ENCODE assay signal across 8 mouse cellular contexts in the genomic region with DNA sequence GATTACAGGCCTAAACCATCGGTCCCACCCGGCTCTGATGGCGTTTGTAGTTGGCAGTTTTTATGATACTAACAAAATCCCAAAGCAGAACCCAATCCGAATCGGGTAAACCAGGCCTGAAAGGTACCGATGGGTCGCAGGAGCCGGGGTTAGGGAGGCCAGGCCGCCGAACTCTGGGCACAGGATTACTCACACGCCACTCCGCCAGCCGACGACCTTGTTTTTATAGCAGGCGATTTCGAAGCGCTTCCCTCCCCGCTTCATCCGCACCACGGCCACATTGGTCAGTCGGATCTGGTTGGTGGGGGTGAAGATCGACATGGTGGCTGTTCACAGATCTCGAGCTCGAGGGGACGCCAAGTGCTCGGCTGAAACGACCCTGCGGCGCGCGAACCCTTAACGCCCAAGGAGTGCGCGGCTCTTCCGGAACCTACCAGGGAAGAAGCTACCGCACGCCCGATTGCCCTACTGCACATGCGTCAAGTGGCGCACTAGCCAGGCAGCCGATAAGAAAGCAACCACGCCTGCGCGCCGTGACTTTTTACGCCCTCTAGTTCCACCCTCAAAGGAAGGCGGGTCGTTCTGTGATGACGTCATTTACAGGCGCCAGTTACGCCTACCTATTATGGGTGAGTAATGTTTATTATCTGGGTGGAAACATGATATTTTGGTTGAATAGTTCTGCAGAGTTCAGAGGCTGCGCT. TPM values are rescaled to one million over a fixed set of nuclear protein-coding genes. Genes with fewer than 3 reads are reported as not detected.
DNase-seq lines count a peak whose midpoint lies in the region; ATAC-seq and TF ChIP-seq lines count a peak whose summit lies in the region.

Gene Sbds, minus strand, starts transcription at position 514 of the 704 bp plus-strand sequence.
Gene Tyw1, plus strand, starts transcription at position 603 of the 704 bp plus-strand sequence.

- H3K36me3 ChIP-seq in forebrain, embryonic 10.5 days (replicated peaks), result peaks cover 52% of the 10 kb centered on the region
- peaks cover 34% of the 10 kb centered on the region for H3K36me3 ChIP-seq in heart, embryonic 15.5 days
- peaks cover 36% of the 10 kb centered on the region for H3K36me3 ChIP-seq in liver, embryonic 14.5 days (replicated peaks; ENCODE audit: control insufficient read depth, insufficient read depth, low read depth)
- H3K36me3 ChIP-seq in neural tube, embryonic 11.5 days (ENCODE audit: control insufficient read depth, insufficient read depth, low read length), result peaks cover 6% of the 10 kb centered on the region
- peaks cover 3% of the 10 kb centered on the region; the same call in 1 of the 2 replicates for H3K36me3 ChIP-seq in stomach, postnatal 0 days (ENCODE audit: control insufficient read depth, insufficient read depth, low read length)

- ATAC-seq in heart, embryonic 15.5 days (replicated peaks; ENCODE audit: insufficient number of reproducible peaks, insufficient read depth, low FRiP score, low read depth), result peak; percentile 89
- ATAC-seq in liver, embryonic 14.5 days (ENCODE audit: insufficient read depth), result peak; percentile 84
- ATAC-seq in neural tube, embryonic 11.5 days (ENCODE audit: insufficient read depth, low FRiP score, low TSS enrichment), result peak; percentile 88
- ATAC-seq in stomach, postnatal 0 days (ENCODE audit: low FRiP score, low TSS enrichment), result peak; percentile 92

- no peaks in the 10 kb centered on the region for H3K9me3 ChIP-seq in forebrain, embryonic 10.5 days
- no peaks in the 10 kb centered on the region for H3K9me3 ChIP-seq in heart, embryonic 15.5 days (replicated peaks)
- H3K9me3 ChIP-seq in liver, embryonic 14.5 days (ENCODE audit: control insufficient read depth, low read length), result no peaks in the 10 kb centered on the region
- H3K9me3 ChIP-seq in neural tube, embryonic 11.5 days (ENCODE audit: control insufficient read depth, low read length), result no peaks in the 10 kb centered on the region
- no peaks in the 10 kb centered on the region for H3K9me3 ChIP-seq in stomach, postnatal 0 days (ENCODE audit: control insufficient read depth, low read length)

- TF ChIP-seq CTCF in liver, embryonic 14.5 days (IDR thresholded peaks at IDR 0.05; ENCODE audit: low read depth), result peak; percentile 34; the same call in 1 of the 2 replicates
- peak; percentile 19; the same call in 1 of the 2 replicates for TF ChIP-seq CTCF in stomach, postnatal 0 days (IDR thresholded peaks at IDR 0.05; ENCODE audit: low read depth)

- no peak for TF ChIP-seq EP300 in liver, embryonic 14.5 days (IDR thresholded peaks at IDR 0.05; ENCODE audit: low read depth)
- TF ChIP-seq EP300 in stomach, postnatal 0 days (optimal IDR thresholded peaks at IDR 0.05), result no peak

- peak within 1 kb of the TSS; percentile 80 for H3K4me3 ChIP-seq in forebrain, embryonic 10.5 days
- H3K4me3 ChIP-seq in heart, embryonic 15.5 days, result peak within 1 kb of the TSS; percentile 87
- H3K4me3 ChIP-seq in liver, embryonic 14.5 days (ENCODE audit: insufficient read depth in 1 of 2, low read depth in 2 of 2, low read length in 2 of 2), result peak within 1 kb of the TSS; percentile 90 to 91
- peak within 1 kb of the TSS; percentile 70 for H3K4me3 ChIP-seq in neural tube, embryonic 11.5 days (ENCODE audit: low read depth, low read length)
- peak within 1 kb of the TSS; percentile 75 for H3K4me3 ChIP-seq in stomach, postnatal 0 days (ENCODE audit: low read depth, low read length)

- peak within 1 kb of the TSS; percentile 71 for H3K4me2 ChIP-seq in heart, embryonic 15.5 days
- peak within 1 kb of the TSS; percentile 99 for H3K4me2 ChIP-seq in liver, embryonic 14.5 days (ENCODE audit: low read depth)
- peak within 1 kb of the TSS; percentile 64 for H3K4me2 ChIP-seq in neural tube, embryonic 11.5 days (ENCODE audit: low read depth)
- H3K4me2 ChIP-seq in stomach, postnatal 0 days (replicated peaks; ENCODE audit: low read depth), result peak within 1 kb of the TSS; percentile 68

- no peaks in the 10 kb centered on the region for H3K27me3 ChIP-seq in forebrain, embryonic 10.5 days (ENCODE audit: poor library complexity, severe bottlenecking)
- no peaks in the 10 kb centered on the region for H3K27me3 ChIP-seq in heart, embryonic 15.5 days
- H3K27me3 ChIP-seq in liver, embryonic 14.5 days (ENCODE audit: control insufficient read depth, insufficient read depth, low read length), result no peaks in the 10 kb centered on the region
- H3K27me3 ChIP-seq in neural tube, embryonic 11.5 days (ENCODE audit: control insufficient read depth, insufficient read depth, low read length), result no peaks in the 10 kb centered on the region
- H3K27me3 ChIP-seq in stomach, postnatal 0 days (ENCODE audit: control insufficient read depth, insufficient read depth, low read length), result no peaks in the 10 kb centered on the region

- DNase-seq in CD8-positive naive resting alpha-beta T cell, adult 2 months (ENCODE audit: low read depth in 2 of 2, low spot score in 2 of 2), result peak; percentile 95 to 97
- DNase-seq in c-Kit-positive CD71-negative TER-119-negative erythroid progenitor cells, embryonic 14.5 days (ENCODE audit: low read depth), result peak; percentile 99
- DNase-seq in forebrain, embryonic 10.5 days (ENCODE audit: extremely low spot score, low spot score), result peak; percentile 97
- DNase-seq in kidney, postnatal 25 days, result peak; percentile 99
- DNase-seq in liver, embryonic 14.5 days (ENCODE audit: low read depth in 3 of 3, low spot score in 3 of 3), result peak; percentile 99
- peak; percentile 97 for DNase-seq in neural tube, embryonic 11.5 days (ENCODE audit: low spot score)
- peak; percentile 98 for DNase-seq in stomach, postnatal 0 days (ENCODE audit: low spot score)

- under 1% methylated on average over 52 of the region's 52 CpGs for WGBS in forebrain, embryonic 10.5 days
- under 1% methylated on average over 52 of the region's 52 CpGs for WGBS in heart, embryonic 15.5 days
- WGBS in liver, embryonic 14.5 days (ENCODE audit: insufficient replicate concordance), result under 1% methylated on average over 52 of the region's 52 CpGs
- under 1% methylated on average over 52 of the region's 52 CpGs for WGBS in neural tube, embryonic 11.5 days
- under 1% methylated on average over 52 of the region's 52 CpGs for WGBS in stomach, postnatal 0 days

- peaks cover 27% of the 10 kb centered on the region for H3K4me1 ChIP-seq in forebrain, embryonic 10.5 days
- peaks cover 10% of the 10 kb centered on the region for H3K4me1 ChIP-seq in heart, embryonic 15.5 days (replicated peaks)
- H3K4me1 ChIP-seq in liver, embryonic 14.5 days (replicated peaks; ENCODE audit: control insufficient read depth in 2 of 2, insufficient read depth in 2 of 2, low read length in 1 of 2), result peaks cover 5 to 21% of the 10 kb centered on the region in 2 experiments
- peaks cover 3% of the 10 kb centered on the region; the same call in 1 of the 2 replicates for H3K4me1 ChIP-seq in neural tube, embryonic 11.5 days (ENCODE audit: control insufficient read depth, insufficient read depth, low read length)
- no peaks in the 10 kb centered on the region; the same call in 1 of the 2 replicates for H3K4me1 ChIP-seq in stomach, postnatal 0 days (replicated peaks; ENCODE audit: control insufficient read depth, insufficient read depth)

- peak within 1 kb of the TSS; percentile 80 for H3K9ac ChIP-seq in heart, embryonic 15.5 days
- peak within 1 kb of the TSS; percentile 93 for H3K9ac ChIP-seq in liver, embryonic 14.5 days (replicated peaks)
- peak within 1 kb of the TSS; percentile 62 for H3K9ac ChIP-seq in neural tube, embryonic 11.5 days (ENCODE audit: low read length)
- H3K9ac ChIP-seq in stomach, postnatal 0 days (ENCODE audit: low read length), result peak within 1 kb of the TSS; percentile 86

- peak within 1 kb of the TSS; percentile 91 for H3K27ac ChIP-seq in forebrain, embryonic 10.5 days
- H3K27ac ChIP-seq in heart, embryonic 15.5 days, result peak within 1 kb of the TSS; percentile 94
- peak within 1 kb of the TSS; percentile 91 for H3K27ac ChIP-seq in liver, embryonic 14.5 days
- H3K27ac ChIP-seq in neural tube, embryonic 11.5 days (ENCODE audit: low read depth, low read length), result peak within 1 kb of the TSS; percentile 50
- peak within 1 kb of the TSS; percentile 95 for H3K27ac ChIP-seq in stomach, postnatal 0 days (replicated peaks)

RNA-seq across cellular contexts. Expression of gene Sbds, which starts in this region (rescaled TPM):
- polyA plus RNA-seq in forebrain, embryonic 10.5 days (2016; fragmentation: Nextera tagmentation; extraction: Ambion mirVana), result 69.5 and 76.7 TPM in 2 replicates
- 57.7 and 59.5 TPM in 2 replicates for polyA plus RNA-seq in heart, embryonic 15.5 days (2015; fragmentation: Nextera tagmentation; extraction: Ambion mirVana)
- polyA plus RNA-seq in liver, embryonic 14.5 days (2012; rRNA removed), result 17.9 and 35.8 TPM in 2 replicates
- 38.1 and 40.1 TPM in 2 replicates for polyA plus RNA-seq in liver, embryonic 14.5 days (2014; fragmentation: Nextera tagmentation; extraction: Ambion mirVana)
- 68.8 and 71.3 TPM in 2 replicates for polyA plus RNA-seq in neural tube, embryonic 11.5 days (2014; fragmentation: Nextera tagmentation; extraction: Ambion mirVana)
- polyA plus RNA-seq in stomach, postnatal 0 days (2015; fragmentation: Nextera tagmentation; extraction: Ambion mirVana), result 72.0 and 76.2 TPM in 2 replicates

RNA-seq across cellular contexts. Expression of gene Tyw1, which starts in this region (rescaled TPM):
- polyA plus RNA-seq in forebrain, embryonic 10.5 days (2016; fragmentation: Nextera tagmentation; extraction: Ambion mirVana), result 32.2 and 32.5 TPM in 2 replicates
- polyA plus RNA-seq in heart, embryonic 15.5 days (2015; fragmentation: Nextera tagmentation; extraction: Ambion mirVana), result 13.7 and 16.8 TPM in 2 replicates
- polyA plus RNA-seq in liver, embryonic 14.5 days (2012; rRNA removed), result 5.1 and 6.8 TPM in 2 replicates
- 12.1 and 13.5 TPM in 2 replicates for polyA plus RNA-seq in liver, embryonic 14.5 days (2014; fragmentation: Nextera tagmentation; extraction: Ambion mirVana)
- polyA plus RNA-seq in neural tube, embryonic 11.5 days (2014; fragmentation: Nextera tagmentation; extraction: Ambion mirVana), result 33.2 and 34.9 TPM in 2 replicates
- polyA plus RNA-seq in stomach, postnatal 0 days (2015; fragmentation: Nextera tagmentation; extraction: Ambion mirVana), result 12.6 and 13.8 TPM in 2 replicates

Comparison
In these comparisons a context has a peak if more than half of its experiments do, and no peak if none do; other contexts are left out.
1. Peak in every context shown above with its lines: DNase-seq, ATAC-seq, H3K4me3 ChIP-seq and H3K27ac ChIP-seq.